Mouse (Mus musculus) liver, postnatal 0 days (tissue): ENCODE results near the gene Pex12. TPM values are rescaled to one million over a fixed set of nuclear protein-coding genes. Genes with fewer than 3 reads are reported as not detected.

ENCODE experiments used
- ATAC-seq: fragments of 200-750 bp; cut with Nextera tagmentation; 2 replicates; pipeline ENCODE4 v1.8.0; 2017; ENCODE audit warnings: mild to moderate bottlenecking, moderate library complexity
- DNase-seq: peaks from one replicate; pipeline ENCODE4 v3.0.0-alpha.2; 2016
- H3K27ac ChIP-seq: fragments of 300-500 bp; sonication (generic); 2 replicates; pipeline ENCODE4 v1.5.1; 2014; ENCODE audit warnings: antibody characterized with exemption, moderate library complexity, mild to moderate bottlenecking, low read depth
- H3K27me3 ChIP-seq: fragments of 300-500 bp; sonication (generic); 2 replicates; pipeline ENCODE4 v1.6.1; 2014; ENCODE audit warnings: low read length, control low read depth, mixed read lengths; ENCODE audit not compliant: insufficient read depth
- H3K36me3 ChIP-seq: fragments of 300-500 bp; sonication (generic); replicated peaks from 2 replicates; pipeline ENCODE4 v1.6.1; 2014; ENCODE audit warnings: mild to moderate bottlenecking, control low read depth, low read length, moderate library complexity, mixed read lengths; ENCODE audit not compliant: insufficient read depth
- H3K4me1 ChIP-seq: fragments of 300-500 bp; sonication (generic); 2 replicates; pipeline ENCODE4 v1.6.1; 2014; ENCODE audit warnings: antibody characterized with exemption, mild to moderate bottlenecking, control low read depth; ENCODE audit not compliant: insufficient read depth
- H3K4me2 ChIP-seq: fragments of 300-500 bp; sonication (generic); 2 replicates; pipeline ENCODE4 v1.6.1; 2014; ENCODE audit warnings: low read depth, mild to moderate bottlenecking, low read length, moderate library complexity, mixed read lengths
- H3K4me3 ChIP-seq: fragments of 300-500 bp; sonication (generic); 2 replicates; pipeline ENCODE4 v1.5.1; 2014; ENCODE audit warnings: low read depth, low read length
- H3K9ac ChIP-seq: fragments of 300-500 bp; sonication (generic); replicated peaks from 2 replicates; pipeline ENCODE4 v1.6.1; 2014; ENCODE audit warnings: mild to moderate bottlenecking, moderate library complexity
- H3K9me3 ChIP-seq: fragments of 300-500 bp; sonication (generic); 2 replicates; pipeline ENCODE4 v1.6.1; 2016; ENCODE audit warnings: mild to moderate bottlenecking, control low read depth, low read length, mixed read lengths
- CTCF ChIP-seq: sonication (generic); IDR thresholded peaks from 2 replicates; pipeline ENCODE4 v1.5.1; 2016; ENCODE audit warnings: antibody characterized with exemption, low read depth
- EP300 ChIP-seq: IDR thresholded peaks from 2 replicates; pipeline ENCODE4 v1.6.1; 2016; ENCODE audit warnings: antibody characterized with exemption, low read depth, mild to moderate bottlenecking
- WGBS: fragments of 180-500 bp; shearing (Covaris S2); extraction: QIAGEN DNeasy Blood & Tissue Kit; methylation state at CpG from one replicate; pipeline ENCODE4 v1.1.7; 2014; ENCODE audit not compliant: insufficient replicate concordance; 5-methylcytosine and 5-hydroxymethylcytosine counted together
- polyA plus RNA-seq: library from polyadenylated mRNA; unstranded; fragments of >200 nt; fragmentation: Nextera tagmentation; extraction: Ambion mirVana; gene quantifications from 2 replicates; pipeline ENCODE4 v1.2.1, GENCODE M21; 2015

Gene Pex12
- polyA plus RNA-seq, 1 experiment from 2014 or later, result 7.1 TPM

GRCm38 (mm10) chr11:83319048-83319447 lies 16.7 kb upstream of the Pex12 start:
- ATAC-seq (peak; percentile 62), DNase-seq (no peak)
- Histone ChIP-seq H3K27me3 (no peaks in the 10 kb centered on the region), H3K4me1 (no peaks in the 10 kb centered on the region), H3K4me3 (no peak overlapping the region), H3K27ac (peak overlapping the region; percentile 65), H3K36me3 (peaks cover 43% of the 10 kb centered on the region), H3K9ac (no peak overlapping the region), H3K9me3 (no peaks in the 10 kb centered on the region), H3K4me2 (no peak overlapping the region)
- WGBS, result 56% methylated on average over 4 of the region's 4 CpGs
- TF ChIP-seq EP300, result 0 out of 2 replicates have a peak, but pooled peaks have one; percentile 32
- no peak for TF ChIP-seq CTCF

DNA sequence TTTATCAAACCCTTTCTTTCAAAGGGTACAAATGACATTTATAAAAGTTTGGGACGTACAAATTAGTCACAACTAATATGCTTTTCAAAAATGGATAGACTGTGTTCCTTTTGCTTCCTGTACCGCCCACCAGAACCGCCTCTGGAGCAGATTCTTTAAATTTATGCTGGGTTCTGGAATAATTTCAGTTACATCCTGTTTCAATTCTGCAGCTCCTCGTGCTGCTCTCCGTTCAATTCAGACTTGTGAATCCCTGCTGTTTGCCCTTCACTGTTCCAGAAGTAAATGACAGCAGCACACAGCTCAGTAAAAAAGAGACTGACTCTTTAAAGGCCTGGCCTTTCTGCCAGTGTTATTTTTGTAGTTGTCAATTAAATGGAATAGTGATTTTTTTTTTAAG lies 10.1 kb upstream of the Pex12 start:
- H3K27me3 ChIP-seq, result no peaks in the 10 kb centered on the region
- H3K9me3 ChIP-seq, result no peaks in the 10 kb centered on the region
- no peak overlapping the region for H3K27ac ChIP-seq
- H3K4me3 ChIP-seq, result no peak overlapping the region
- ATAC-seq (no peak), DNase-seq (no peak)
- TF ChIP-seq CTCF (no peak), EP300 (no peak)
- 79% methylated on average over 5 of the region's 5 CpGs for WGBS
- H3K36me3 ChIP-seq, result peaks cover 36% of the 10 kb centered on the region
- no peak overlapping the region for H3K9ac ChIP-seq
- no peak overlapping the region for H3K4me2 ChIP-seq
- H3K4me1 ChIP-seq, result 0 out of 2 replicates have a peak, but pooled peaks cover 2% of the 10 kb centered on the region

DNA sequence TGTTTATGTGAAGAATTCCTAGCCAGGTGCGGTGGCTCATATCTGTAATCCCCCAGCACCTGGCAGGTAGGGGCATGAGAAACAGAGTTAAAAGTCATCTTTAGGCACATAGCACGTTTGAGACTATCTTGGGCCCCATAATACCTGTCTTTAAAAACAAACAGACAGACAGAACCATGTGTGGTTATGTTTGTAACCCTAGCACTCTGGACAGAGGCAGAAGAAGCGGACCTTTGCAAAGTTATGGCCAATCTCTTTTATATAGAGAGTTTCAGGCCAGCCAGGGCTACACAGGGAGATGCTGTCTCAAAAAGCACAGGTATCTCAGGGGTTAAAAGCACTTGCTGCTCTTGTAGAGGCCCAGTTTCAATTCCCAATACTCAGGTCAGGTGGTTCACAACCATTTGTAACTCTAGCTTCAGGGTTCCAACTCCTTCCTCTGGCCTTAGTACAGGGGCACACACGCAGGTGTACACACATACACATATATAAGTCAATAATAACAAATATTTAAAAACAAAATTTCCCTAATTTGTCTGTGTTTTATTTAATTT lies 4.4 kb upstream of the Pex12 start:
- no peak overlapping the region for H3K4me3 ChIP-seq
- TF ChIP-seq CTCF (no peak), EP300 (no peak)

GRCm38 (mm10) chr11:83304485-83304884 lies 2.1 kb upstream of the Pex12 start:
- ATAC-seq (no peak), DNase-seq (no peak)
- H3K4me2 ChIP-seq, result no peak overlapping the region
- H3K9me3 ChIP-seq, result no peaks in the 10 kb centered on the region
- no peak overlapping the region for H3K9ac ChIP-seq
- peaks cover 21% of the 10 kb centered on the region for H3K4me1 ChIP-seq
- WGBS, result 93% methylated on average over 2 of the region's 2 CpGs
- H3K27me3 ChIP-seq, result no peaks in the 10 kb centered on the region
- H3K36me3 ChIP-seq, result peaks cover 9% of the 10 kb centered on the region; the same call in 1 of the 2 replicates
- TF ChIP-seq EP300, result no peak
- TF ChIP-seq CTCF, result no peak
- H3K4me3 ChIP-seq, result no peak overlapping the region
- H3K27ac ChIP-seq, result no peak overlapping the region

More for the DNA sequence above, 4.4 kb upstream of the Pex12 start:
- Histone ChIP-seq H3K9ac (no peak overlapping the region), H3K27me3 (no peaks in the 10 kb centered on the region), H3K27ac (no peak overlapping the region), H3K9me3 (no peaks in the 10 kb centered on the region), H3K36me3 (peaks cover 17% of the 10 kb centered on the region; the same call in 1 of the 2 replicates), H3K4me1 (peaks cover 20% of the 10 kb centered on the region), H3K4me2 (no peak overlapping the region)
- ATAC-seq (no peak), DNase-seq (no peak)
- 78% methylated on average over 4 of the region's 4 CpGs for WGBS

DNA sequence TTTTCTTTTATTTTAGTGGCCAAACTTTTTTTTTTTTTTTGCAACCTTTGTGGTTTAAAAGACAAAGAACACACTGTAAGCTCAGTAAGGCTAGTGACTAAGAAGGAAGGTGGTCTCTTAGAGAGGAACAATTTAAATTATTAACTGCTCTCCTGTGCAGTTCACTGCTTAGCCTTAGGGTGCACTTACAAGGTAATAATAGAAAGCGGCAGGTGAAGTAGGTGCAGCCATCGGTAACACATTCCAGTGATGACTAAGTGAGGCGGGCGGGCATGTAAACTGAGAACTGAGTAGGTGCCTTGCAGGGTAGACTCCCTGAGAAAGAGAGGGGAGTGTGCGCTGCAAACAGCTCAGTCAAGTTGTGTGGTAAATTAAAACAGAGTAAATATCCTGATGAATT lies 1.4 kb upstream of the Pex12 start:
- Histone ChIP-seq H3K9me3 (no peaks in the 10 kb centered on the region), H3K27ac (no peak overlapping the region), H3K4me3 (peak overlapping the region; percentile 96), H3K36me3 (peaks cover 9% of the 10 kb centered on the region; the same call in 1 of the 2 replicates), H3K4me1 (peaks cover 21% of the 10 kb centered on the region), H3K27me3 (no peaks in the 10 kb centered on the region), H3K4me2 (peak overlapping the region; percentile 86), H3K9ac (0 out of 2 replicates have a peak overlapping the region, but pooled peaks have one; percentile 9)
- WGBS, result 71% methylated on average over 5 of the region's 5 CpGs
- ATAC-seq (no peak), DNase-seq (no peak)
- TF ChIP-seq CTCF, result no peak
- TF ChIP-seq EP300, result no peak

- WGBS, result 5% methylated on average over 10 of the region's 10 CpGs
- Histone ChIP-seq H3K4me1 (peaks cover 33% of the 10 kb centered on the region), H3K9ac (peak overlapping the region; percentile 95), H3K27me3 (no peaks in the 10 kb centered on the region), H3K4me2 (peak overlapping the region; percentile 86), H3K9me3 (no peaks in the 10 kb centered on the region), H3K4me3 (peak overlapping the region; percentile 96), H3K36me3 (peaks cover 4% of the 10 kb centered on the region), H3K27ac (peak overlapping the region; percentile 98)
- peak; percentile 30 for DNase-seq
- no peak for ATAC-seq
- TF ChIP-seq EP300, result no peak
- peak; percentile 35; the same call in 1 of the 2 replicates for TF ChIP-seq CTCF
Observed at GRCm38 (mm10) chr11:83302124-83302523, 262 bp downstream of the Pex12 start.
